Mouse (Mus musculus): ENCODE data around the gene Cxcr3.

DNA sequence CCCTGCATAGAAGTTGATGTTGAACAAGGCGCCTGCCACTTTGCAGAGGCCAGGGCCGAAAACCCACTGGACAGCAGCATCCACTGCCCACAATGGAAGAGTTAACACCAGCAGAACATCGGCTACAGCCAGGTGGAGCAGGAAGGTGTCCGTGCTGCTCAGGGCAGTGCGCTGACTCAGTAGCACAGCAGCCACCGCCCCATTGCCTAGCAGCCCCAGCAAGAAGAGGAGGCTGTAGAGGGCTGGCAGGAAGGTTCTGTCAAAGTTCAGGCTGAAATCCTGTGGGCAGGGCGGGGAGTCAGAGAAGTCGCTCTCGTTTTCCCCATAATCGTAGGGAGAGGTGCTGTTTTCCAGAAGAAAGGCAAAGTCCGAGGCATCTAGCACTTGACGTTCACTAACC lies 1.4 kb downstream of the Cxcr3 start:
- TF ChIP-seq POLR2A (IDR thresholded peaks at IDR 0.05; ENCODE audit: borderline replicate concordance, extremely low read depth, low read depth, low read length) (no peak), CTCF (IDR thresholded peaks at IDR 0.05; ENCODE audit: insufficient read depth, low read length) (no peak)

All from lung, adult 2 months (tissue).